Mouse (Mus musculus): ENCODE data around the gene Itpk1.

The Itpk1 gene

GRCm38 (mm10) chr12:102601847-102602246 is 102.9 kb downstream of the Itpk1 start:
- CTCF ChIA-PET, result no interaction called here

- CTCF ChIA-PET, result no interaction called here
Measured at GRCm38 (mm10) chr12:102600345-102600744, 104.4 kb downstream of the Itpk1 start.

GRCm38 (mm10) chr12:102599801-102600200 is 104.9 kb downstream of the Itpk1 start:
- CTCF ChIA-PET, result no interaction called here

- CTCF ChIA-PET, result interaction anchor here (0.8 kb wide), 1 partner anchor 20 kb away, joined by 3 read pairs; no protein-coding TSS in a partner anchor
Measured at GRCm38 (mm10) chr12:102598535-102598934, 106.2 kb downstream of the Itpk1 start.

- CTCF ChIA-PET, result interaction anchor here (0.7 kb wide), 1 partner anchor 702 kb away, joined by 3 read pairs; no protein-coding TSS in a partner anchor
Measured at GRCm38 (mm10) chr12:102597466-102597865, 107.3 kb downstream of the Itpk1 start.

- CTCF ChIA-PET, result interaction anchor here (0.6 kb wide), 1 partner anchor 1996 kb away, joined by 3 read pairs; no protein-coding TSS in a partner anchor
Measured at GRCm38 (mm10) chr12:102596410-102596809, 108.3 kb downstream of the Itpk1 start.

- CTCF ChIA-PET, result interaction anchor here (0.7 kb wide), 1 partner anchor 474 kb away, joined by 17 read pairs; no protein-coding TSS in a partner anchor
Measured at GRCm38 (mm10) chr12:102594627-102595026, 110.1 kb downstream of the Itpk1 start.

GRCm38 (mm10) chr12:102593699-102594098 is 111.0 kb downstream of the Itpk1 start:
- CTCF ChIA-PET, result no interaction called here

- CTCF ChIA-PET, result interaction anchor here (0.7 kb wide), 1 partner anchor 165 kb away, joined by 9 read pairs; no protein-coding TSS in a partner anchor
Measured at GRCm38 (mm10) chr12:102590711-102591360, 113.9 kb downstream of the Itpk1 start.

GRCm38 (mm10) chr12:102587106-102587505 is 117.6 kb downstream of the Itpk1 start:
- CTCF ChIA-PET, result interaction anchor here (1.0 kb wide), 1 partner anchor 9 kb away, joined by 3 read pairs; no protein-coding TSS in a partner anchor

GRCm38 (mm10) chr12:102586286-102586881 is 118.3 kb downstream of the Itpk1 start:
- CTCF ChIA-PET, result no interaction called here

- CTCF ChIA-PET, result no interaction called here
Measured at GRCm38 (mm10) chr12:102585390-102585789, 119.3 kb downstream of the Itpk1 start.

GRCm38 (mm10) chr12:102582441-102582840 is 122.3 kb downstream of the Itpk1 start:
- CTCF ChIA-PET, result no interaction called here

GRCm38 (mm10) chr12:102581579-102582196 is 123.0 kb downstream of the Itpk1 start:
- CTCF ChIA-PET, result interaction anchor here (0.6 kb wide), 1 partner anchor 63 kb away, joined by 3 read pairs; no protein-coding TSS in a partner anchor

- CTCF ChIA-PET, result interaction anchor here (0.5 to 0.7 kb wide), 2 partner anchors 42 to 141 kb away, joined by 3 read pairs; no protein-coding TSS in a partner anchor
Measured at GRCm38 (mm10) chr12:102579041-102579440, 125.7 kb downstream of the Itpk1 start.

GRCm38 (mm10) chr12:102576659-102577398 is 127.9 kb downstream of the Itpk1 start:
- CTCF ChIA-PET, result no interaction called here

- CTCF ChIA-PET, result interaction anchor here (0.6 kb wide), 1 partner anchor 139 kb away, joined by 5 read pairs; no protein-coding TSS in a partner anchor
Measured at GRCm38 (mm10) chr12:102575541-102576329, 129.0 kb downstream of the Itpk1 start.

GRCm38 (mm10) chr12:102573036-102573435 is 131.7 kb downstream of the Itpk1 start:
- CTCF ChIA-PET, result no interaction called here

- CTCF ChIA-PET, result no interaction called here
Measured at GRCm38 (mm10) chr12:102571666-102572065, 133.1 kb downstream of the Itpk1 start.

- CTCF ChIA-PET, result interaction anchor here (0.7 kb wide), 1 partner anchor 165 kb away, joined by 3 read pairs; no protein-coding TSS in a partner anchor
Measured at GRCm38 (mm10) chr12:102570734-102571133, 134.0 kb downstream of the Itpk1 start.

GRCm38 (mm10) chr12:102570111-102570510 is 134.6 kb downstream of the Itpk1 start:
- CTCF ChIA-PET, result no interaction called here
